Mouse (Mus musculus) bone marrow macrophage, adult 2 months (primary cell): Measurements from ENCODE around the gene Pcp4.
"Not testable (repeated sequence)": the region's sequence is repeated elsewhere in the genome, so short reads cannot be mapped to it uniquely, and the experiment has no call there.

Experiments used
- CTCF ChIP-seq: IDR thresholded peaks from 2 replicates; pipeline ENCODE4 v1.5.1; 2012; ENCODE audit warnings: low read depth, mild to moderate bottlenecking, low read length, moderate library complexity
- POLR2A ChIP-seq: IDR thresholded peaks from 2 replicates; pipeline ENCODE4 v1.6.1; 2012; ENCODE audit warnings: mild to moderate bottlenecking, low read depth, low read length, borderline replicate concordance

- not testable (repeated sequence) for TF ChIP-seq CTCF, POLR2A
Observed at GRCm38 (mm10) chr16:96450871-96451270, 16.5 kb upstream of the Pcp4 start.
